Mouse (Mus musculus) olfactory bulb, adult 2 months (tissue): ENCODE measurements around the gene Mpp4.

Source experiments
- CTCF ChIP-seq: fragments of 200-500 bp; IDR thresholded peaks from 2 replicates; pipeline ENCODE4 v1.5.1; 2012; ENCODE audit warnings: low read depth, mild to moderate bottlenecking, low read length, moderate library complexity; ENCODE audit not compliant: insufficient read depth
- POLR2A ChIP-seq: fragments of 200-500 bp; IDR thresholded peaks from 2 replicates; pipeline ENCODE4 v1.6.1; 2012; ENCODE audit warnings: mild to moderate bottlenecking, low read depth, low read length, moderate library complexity; ENCODE audit not compliant: insufficient read depth

DNA sequence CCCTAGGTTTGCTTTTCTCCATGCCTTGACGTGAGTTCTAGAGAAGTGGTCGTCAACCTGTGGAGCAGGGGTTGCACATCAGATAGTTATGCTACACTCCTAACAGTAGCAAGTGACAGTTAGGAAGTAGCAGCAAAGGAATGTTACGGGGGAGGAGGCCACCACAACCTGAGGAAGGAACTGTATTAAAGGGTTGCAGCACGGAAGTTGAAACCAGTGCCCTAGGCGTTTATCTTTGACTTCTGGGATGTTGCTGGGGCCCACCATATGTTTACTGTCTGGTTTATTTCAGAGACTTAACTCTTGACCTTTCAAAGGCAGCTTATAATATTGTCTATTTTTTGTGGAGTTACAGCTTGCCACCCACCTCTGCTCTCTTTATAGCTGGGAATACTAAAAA lies 8.7 kb upstream of the Mpp4 start:
- TF ChIP-seq CTCF (no peak), POLR2A (no peak)
